Mouse (Mus musculus) C2C12 (cell line): ENCODE measurements around the gene Gm43738.

Experiments
- CEBPB ChIP-seq: IDR thresholded peaks from one replicate; pipeline ENCODE4 v1.6.1; 2011; ENCODE audit warnings: low read depth, mild to moderate bottlenecking, control low read depth, moderate library complexity
- CTCF ChIP-seq: IDR thresholded peaks from one replicate; pipeline ENCODE4 v1.5.1; 2011; ENCODE audit not compliant: control insufficient read depth, insufficient read depth, insufficient read length

- TF ChIP-seq CTCF (no peak), CEBPB (no peak)
Observed at GRCm38 (mm10) chr3:89101812-89102494, 1.1 kb upstream of the Gm43738 start, which contains the start of gene Fdps.
